Mouse (Mus musculus) testis, adult 10 weeks (tissue): ENCODE measurements around the gene Vtcn1. TPM values are rescaled to one million over a fixed set of nuclear protein-coding genes. Genes with fewer than 3 reads are reported as not detected.

Source experiments
- polyA plus RNA-seq: library from polyadenylated mRNA; stranded (reverse); fragments of 350-450 nt; fragmentation: Illumina TruSeq; extraction: RNeasy Lipid Tissue Mini Kit (QIAGEN cat#74804); gene quantifications from one replicate; pipeline ENCODE4 v1.2.3, GENCODE M21; 2014; ENCODE audit warnings: low read depth, low replicate concordance

Vtcn1 gene
- 2.7 TPM for polyA plus RNA-seq

GRCm38 (mm10) chr3:100825225-100825965 lies at the start of gene Vtcn1:
Vtcn1 (plus strand) TSS chr3:100825459.

GRCm38 (mm10) chr3:100921825-100922505 lies 96.7 kb downstream of the Vtcn1 start, which contains the start of gene Trim45:
Trim45 (plus strand) TSS chr3:100922202.

Other genes starting within 250 kb of the Vtcn1 start
- gene Man1a2, start 140.0 kb upstream of the Vtcn1 start, polyA plus RNA-seq = 109 TPM
- gene Trim45, start 96.7 kb downstream of the Vtcn1 start, polyA plus RNA-seq = 2.5 TPM
- gene Ttf2, start 144.2 kb downstream of the Vtcn1 start, polyA plus RNA-seq = 3.3 TPM
- gene Cd101, start 204.1 kb downstream of the Vtcn1 start, polyA plus RNA-seq = not detected